Mouse (Mus musculus): Measurements from ENCODE around the gene Dock9. TPM values are rescaled to one million over a fixed set of nuclear protein-coding genes. Genes with fewer than 3 reads are reported as not detected.

Dock9 gene
- polyA plus RNA-seq, 1 experiment: 1.2 TPM

DNA sequence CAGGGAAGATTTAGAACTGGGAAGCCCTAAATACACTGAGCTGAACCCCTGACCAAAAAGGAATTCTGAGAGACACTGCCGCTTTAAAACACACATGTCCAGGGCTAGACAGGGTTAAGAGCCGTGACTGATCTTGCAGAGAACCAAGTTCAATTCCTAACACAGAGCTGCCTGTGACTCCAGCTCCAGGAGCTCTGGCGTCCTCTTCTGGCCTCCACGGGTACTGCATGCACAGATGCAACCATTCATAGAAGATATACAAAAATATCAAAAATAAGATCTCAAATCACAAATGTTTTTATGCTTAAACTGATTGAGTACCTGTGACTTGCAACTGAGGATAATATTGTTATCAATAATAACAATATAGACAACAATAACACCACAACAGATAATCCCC is 20.9 kb downstream of the Dock9 start:
- TF ChIP-seq GATA1 (IDR thresholded peaks at IDR 0.05; ENCODE audit: low read length): no peak

DNA sequence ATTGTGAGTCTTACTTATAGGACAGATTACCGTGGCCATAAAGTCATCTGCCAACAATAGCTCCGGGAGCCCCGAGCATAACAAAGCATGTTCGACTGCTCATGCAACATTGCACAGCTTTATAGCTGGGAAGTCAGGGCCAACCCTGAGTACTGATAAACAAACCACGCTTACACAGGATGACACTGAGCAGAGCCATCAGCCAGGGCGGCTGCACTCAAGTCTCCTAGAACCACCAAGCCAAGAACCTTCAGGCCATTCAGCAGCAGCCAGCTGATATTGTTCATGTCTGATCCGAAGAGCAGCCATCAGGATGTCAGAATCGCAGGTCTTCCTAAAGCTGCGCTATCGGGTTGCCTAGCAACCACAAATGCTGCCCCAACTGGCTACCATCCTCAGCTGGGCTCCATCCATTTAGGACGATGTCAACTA is 35.6 kb downstream of the Dock9 start:
- no peak for TF ChIP-seq GATA1 (IDR thresholded peaks at IDR 0.05; ENCODE audit: low read length)

DNA sequence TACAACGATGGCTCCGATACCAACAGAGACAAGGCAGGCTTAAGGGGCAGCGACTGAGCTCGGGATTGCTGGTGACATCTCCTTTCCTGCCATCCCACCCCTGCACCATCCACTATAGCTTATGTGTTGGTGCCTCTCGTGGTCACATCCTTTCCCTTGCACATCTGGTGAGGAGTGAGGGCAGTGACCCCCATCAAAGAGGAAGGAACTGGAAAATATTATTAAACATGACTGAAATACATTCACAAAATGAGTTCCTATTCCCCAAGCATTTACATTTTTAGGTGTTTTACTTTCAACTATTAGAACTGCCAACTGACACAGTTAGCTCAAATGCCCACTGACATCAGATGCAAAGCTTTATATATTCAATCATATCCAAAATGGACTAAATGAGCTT is 37.2 kb downstream of the Dock9 start:
- TF ChIP-seq GATA1 (IDR thresholded peaks at IDR 0.05; ENCODE audit: low read length): no peak

DNA sequence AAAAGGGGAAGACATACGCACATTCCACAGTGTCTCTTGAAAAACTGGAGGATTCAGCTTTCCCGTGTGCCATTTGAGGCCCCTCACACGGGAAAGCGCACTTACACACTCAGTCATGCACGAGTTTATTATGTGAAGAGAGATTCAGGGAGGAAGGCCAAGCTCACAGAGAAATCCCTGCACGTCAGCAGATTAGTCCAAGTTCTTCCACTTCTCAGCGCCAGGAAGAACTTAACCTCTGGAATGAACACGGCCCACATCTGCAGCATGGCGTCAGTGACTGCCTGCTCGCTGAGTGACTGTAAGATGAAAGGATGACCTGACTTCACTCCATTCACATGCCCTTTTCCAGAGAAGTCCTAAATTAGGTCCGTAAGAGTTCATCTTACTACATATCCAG is 43.5 kb downstream of the Dock9 start:
- TF ChIP-seq GATA1 (IDR thresholded peaks at IDR 0.05; ENCODE audit: low read length): no peak

DNA sequence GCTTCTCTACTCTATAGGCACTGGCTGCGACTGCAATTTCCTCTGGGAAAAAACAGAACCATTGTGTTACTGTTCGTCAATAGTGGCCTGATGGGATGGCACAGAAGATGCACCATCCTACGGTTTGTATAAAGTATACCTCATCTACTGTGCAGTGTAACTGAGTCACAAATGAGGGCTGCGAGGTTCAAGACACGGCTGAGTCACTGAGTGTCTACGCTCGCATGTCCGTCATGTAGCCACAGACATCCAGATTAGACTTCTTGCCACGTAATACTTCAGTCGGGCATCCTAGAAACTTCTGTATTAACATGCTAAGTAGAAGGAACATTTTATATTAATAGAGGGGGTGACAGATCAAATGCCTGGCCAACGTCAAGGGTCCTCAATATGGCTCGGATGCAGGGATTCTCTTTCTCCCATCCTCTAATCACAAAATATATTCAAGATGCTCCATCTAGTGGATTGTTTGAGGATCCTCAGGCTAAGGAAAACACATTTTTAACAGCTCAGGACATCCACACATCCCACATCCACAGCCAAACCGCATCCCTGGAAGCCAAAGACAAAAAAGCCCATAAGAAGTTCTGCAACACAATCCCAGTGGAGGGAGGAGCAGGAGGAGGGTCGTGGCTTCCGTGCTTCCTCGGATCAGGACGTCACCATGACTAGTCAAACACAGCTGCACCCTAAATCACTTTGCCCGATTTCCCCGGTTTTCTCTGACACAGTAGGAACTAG is 44.8 kb downstream of the Dock9 start:
- TF ChIP-seq GATA1 (IDR thresholded peaks at IDR 0.05; ENCODE audit: low read length): no peak

DNA sequence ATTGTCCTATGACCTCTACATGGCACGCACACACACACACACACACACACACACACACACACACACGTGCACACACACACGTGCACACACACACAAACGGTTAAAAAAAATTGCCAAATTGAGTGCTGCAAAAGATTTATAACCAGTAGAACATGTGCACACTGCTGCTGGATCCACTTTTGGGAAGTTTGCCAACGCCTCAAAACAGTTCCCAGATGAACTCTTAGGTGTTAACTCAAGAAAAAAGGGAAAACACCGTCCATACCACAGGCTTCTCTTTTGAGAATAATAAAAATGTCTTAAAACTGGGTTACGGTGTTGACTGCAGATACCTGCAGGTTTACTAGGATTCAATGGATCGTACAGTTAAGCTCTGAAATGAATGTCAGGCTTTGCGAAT is 48.0 kb downstream of the Dock9 start:
- no peak for TF ChIP-seq GATA1 (IDR thresholded peaks at IDR 0.05; ENCODE audit: low read length)

DNA sequence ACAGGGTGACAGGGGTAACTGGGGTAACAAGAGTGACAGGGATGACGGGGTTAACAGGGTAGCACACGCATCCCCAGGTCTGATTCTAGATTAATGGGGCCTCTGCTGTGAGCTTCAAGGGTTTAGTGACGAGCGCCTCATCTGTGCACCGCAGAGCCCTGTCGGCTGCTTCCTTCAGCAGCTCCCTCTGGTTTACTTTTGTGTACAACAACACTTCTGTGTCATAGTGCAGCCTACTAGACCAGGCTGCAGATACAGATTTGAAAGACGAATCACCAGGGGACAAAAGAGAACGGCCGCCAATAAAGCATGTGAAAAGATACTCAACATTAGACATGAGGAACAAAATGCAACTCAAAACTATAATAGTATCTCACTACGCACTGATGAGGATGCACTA is 48.6 kb downstream of the Dock9 start:
- TF ChIP-seq GATA1 (IDR thresholded peaks at IDR 0.05; ENCODE audit: low read length): no peak

DNA sequence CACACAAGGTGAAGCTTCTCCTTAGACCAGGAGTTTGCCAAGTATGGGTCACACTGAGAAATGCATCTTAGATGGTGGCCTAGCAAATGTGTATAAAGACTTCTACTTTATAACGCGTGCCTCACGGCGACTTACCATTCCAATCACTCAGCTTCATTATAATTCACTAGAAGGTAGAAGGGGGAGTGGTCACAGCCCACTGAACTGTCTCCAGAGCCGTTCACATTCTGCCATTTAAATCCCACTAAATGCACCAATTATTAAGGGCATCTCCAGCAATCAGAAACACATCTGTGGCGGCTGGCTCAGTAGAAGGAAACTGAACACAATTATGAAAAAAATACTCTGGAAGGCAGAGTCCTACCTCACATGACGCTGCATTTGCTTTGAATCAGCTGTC is 50.3 kb downstream of the Dock9 start:
- no peak for TF ChIP-seq GATA1 (IDR thresholded peaks at IDR 0.05; ENCODE audit: low read length)

DNA sequence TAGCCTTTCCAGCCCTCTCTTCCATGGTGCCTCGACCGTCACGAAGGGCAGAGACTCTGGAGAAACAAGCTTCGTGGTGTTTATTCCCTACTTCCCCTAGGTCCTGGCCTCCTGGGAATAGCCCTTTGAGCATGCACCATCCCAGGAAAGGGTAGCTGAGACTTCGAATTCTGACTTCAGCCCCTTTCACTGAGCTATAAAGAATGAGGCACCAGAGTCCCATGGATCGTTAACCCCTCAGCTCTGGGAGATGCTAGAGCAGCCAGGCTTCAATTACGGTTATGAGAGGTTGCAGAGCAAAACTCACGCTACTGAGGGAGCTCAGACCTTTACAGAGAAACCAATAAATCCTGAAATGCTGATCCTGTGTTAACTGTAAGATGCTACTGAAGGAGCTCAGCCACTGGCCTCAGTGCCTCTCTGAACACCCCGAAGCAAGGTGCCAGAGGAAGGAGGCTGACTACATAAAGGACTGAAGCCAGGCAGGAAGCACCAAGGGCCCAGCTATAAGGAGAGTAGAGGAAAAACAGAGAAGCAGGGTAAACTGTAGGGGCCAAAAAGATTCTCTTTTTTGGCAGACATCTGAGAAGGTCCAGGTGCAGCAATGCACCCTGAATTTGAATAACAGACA is 53.7 kb downstream of the Dock9 start:
- TF ChIP-seq GATA1 (IDR thresholded peaks at IDR 0.05; ENCODE audit: low read length): no peak

DNA sequence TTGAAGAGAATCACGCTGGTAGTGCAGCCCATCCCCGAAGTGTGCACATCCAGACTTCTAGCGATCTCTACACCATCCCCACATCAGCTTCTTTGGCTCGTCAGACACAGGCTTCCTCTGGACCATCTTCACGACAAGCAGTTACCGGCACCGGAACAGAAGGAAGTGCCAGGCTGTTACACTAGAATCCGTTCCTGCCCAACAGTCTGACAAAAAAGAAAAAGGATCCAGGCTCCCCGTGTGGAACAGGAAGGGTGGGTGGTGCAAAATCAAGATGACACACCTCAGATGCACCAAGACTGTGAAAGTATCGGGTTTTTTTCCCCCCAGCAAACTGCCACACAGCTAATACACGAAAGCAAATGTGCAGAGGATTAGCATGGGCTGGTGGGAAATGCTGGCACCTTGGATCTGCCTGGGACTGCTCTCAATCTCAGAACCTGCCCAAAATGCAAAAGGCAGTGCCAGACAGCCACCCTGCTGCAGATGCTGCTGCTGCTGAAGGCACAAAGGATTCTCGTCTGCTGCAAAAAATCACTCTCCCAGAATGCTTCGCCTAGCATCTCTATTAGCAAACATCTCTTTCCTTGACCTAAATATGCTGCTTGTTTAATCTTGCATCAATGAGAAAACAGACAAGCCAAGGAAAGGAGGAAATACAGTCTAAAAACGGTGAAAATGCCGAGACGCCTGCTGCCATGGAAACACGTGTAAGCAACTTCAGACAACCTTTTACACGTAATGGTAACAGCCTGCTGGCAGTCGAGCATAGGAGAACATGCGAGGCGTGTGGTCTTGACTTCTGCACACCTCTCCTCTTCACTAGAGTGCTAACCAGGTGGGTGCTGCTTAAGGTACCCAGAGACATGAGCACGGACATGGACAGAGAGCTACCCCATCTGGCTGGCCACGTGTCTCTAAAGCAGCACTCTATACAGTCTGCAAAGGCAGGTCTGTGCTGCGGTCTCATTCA is 58.9 kb downstream of the Dock9 start:
- no peak for TF ChIP-seq GATA1 (IDR thresholded peaks at IDR 0.05; ENCODE audit: low read length)

DNA sequence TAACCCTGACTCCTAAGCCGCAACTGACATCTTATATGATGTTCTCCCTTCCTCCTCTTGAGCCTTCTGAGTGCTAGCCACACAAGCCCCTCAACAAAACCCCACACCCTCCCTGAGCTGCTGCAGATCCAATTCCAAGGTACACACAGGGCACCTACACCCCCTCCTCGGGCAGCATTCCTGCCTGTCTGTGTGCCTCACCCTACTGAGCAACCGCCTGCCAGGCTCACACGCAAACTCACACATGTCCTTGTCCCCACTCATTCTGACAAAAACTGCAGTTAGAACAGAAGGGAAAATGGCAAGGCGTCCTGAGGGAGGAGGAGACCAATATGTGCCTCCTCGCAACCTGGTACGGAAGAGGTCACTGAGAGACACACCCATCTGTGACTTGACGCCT is 60.4 kb downstream of the Dock9 start:
- no peak for TF ChIP-seq GATA1 (IDR thresholded peaks at IDR 0.05; ENCODE audit: low read length)

DNA sequence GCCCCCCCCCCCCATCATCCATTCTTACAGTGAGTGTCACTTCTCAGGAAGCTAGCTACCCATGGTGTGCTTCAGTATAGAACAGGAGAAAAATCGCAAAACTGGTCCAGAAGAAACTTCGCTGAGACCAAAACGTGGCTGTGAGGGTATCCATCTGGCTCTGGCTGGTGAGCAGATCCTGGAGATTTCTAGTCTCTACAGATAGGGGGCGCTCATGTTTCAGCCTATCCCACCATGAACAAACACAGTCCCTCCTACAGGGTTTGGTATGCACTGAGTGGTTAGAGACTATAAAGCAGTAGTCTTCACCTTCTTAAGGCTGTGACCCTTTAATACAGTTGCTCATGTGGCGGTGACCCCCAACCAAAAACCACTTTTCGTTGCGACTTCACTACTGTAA is 62.0 kb downstream of the Dock9 start:
- no peak for TF ChIP-seq GATA1 (IDR thresholded peaks at IDR 0.05; ENCODE audit: low read length)

DNA sequence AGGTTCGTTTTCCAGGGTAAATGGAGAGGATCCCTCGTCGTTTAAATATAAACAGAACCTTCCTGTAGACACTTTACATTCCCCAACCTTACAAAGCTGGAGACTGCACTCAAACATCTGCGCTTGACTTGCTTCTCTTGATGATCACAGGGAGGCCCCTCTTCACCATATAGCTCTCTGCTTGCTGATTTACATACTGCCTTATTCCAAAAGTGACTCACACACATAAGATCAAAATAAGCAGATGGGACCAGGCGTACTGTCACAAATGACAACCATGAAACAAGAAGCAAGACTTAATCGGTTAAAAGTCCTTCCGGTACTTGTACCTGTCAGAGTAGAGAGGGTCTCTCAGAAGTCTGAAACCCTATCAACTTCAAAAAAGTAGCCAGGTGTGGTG is 63.4 kb downstream of the Dock9 start:
- no peak for TF ChIP-seq GATA1 (IDR thresholded peaks at IDR 0.05; ENCODE audit: low read length)

DNA sequence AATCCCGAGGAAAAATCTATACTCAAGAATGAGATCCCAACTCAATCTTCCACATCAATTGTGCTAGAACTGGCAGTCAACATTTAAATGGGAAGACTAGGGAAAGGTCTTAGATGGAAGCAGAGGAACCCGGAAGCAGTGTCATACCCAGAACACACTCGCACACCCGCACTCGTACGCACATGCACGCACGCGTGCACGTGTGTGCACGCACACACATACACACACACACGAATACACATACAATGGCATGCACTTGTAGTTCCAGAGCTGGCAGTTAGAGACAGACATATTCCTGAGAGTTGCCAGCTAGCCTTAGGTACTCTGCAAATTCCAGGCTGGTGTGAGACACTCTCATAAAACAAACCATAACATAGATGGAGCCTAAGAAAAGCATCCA is 63.9 kb downstream of the Dock9 start:
- TF ChIP-seq GATA1 (IDR thresholded peaks at IDR 0.05; ENCODE audit: low read length): no peak

DNA sequence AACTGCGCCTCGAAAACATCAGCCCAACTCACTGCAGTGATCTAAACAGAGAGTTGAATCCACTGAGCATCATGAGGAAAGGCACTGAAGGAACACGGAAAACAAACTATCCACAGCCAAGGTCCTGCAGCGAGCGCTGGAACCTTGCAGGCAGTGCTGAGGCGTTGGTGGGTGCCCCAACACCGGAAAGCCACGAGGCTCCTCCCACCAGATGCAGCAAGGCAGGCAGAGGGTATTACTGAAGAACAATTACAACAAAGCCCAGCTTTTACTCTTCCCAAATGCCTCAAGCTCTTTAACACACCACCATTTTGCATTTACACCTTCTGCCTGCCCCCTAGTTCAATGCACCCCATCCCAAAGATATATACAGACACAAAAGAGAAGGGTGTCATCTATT is 65.4 kb downstream of the Dock9 start:
- TF ChIP-seq GATA1 (IDR thresholded peaks at IDR 0.05; ENCODE audit: low read length): no peak

DNA sequence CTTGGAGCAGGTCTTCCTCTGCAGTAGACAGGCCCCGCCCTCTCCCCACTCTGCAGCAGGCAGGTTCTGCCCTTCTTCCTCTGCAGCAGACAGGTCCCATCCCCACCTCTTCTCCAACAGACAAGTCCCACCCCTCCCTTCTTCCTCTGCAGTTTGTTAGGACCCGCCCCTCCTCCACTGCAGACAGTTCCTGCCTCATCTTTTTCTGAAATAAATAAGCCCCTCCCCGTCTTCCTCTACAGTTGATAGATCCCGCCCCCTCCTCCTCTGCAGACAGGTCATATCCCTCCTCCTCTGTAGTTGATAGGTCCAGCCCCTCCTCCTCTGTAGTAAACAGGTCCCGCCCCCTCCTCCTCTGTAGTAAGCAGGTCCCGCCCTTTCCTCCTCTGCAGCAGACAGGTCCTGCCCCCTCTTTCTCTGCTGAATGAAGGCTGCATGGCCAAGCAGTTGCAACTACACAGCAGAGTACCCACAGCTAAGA is 65.9 kb downstream of the Dock9 start:
- TF ChIP-seq GATA1 (IDR thresholded peaks at IDR 0.05; ENCODE audit: low read length): no peak
